Mouse (Mus musculus) A20 (cell line): ENCODE measurements at regions not wholly inside any gene's neighbourhood (a gene's known extent, or its start where the extent isn't known, plus 50 kb on each side); places are given as distances from the start of the nearest gene placed in this dataset.
"Not testable (repeated sequence)": the region's sequence is repeated elsewhere in the genome, so short reads cannot be mapped to it uniquely, and the experiment has no call there.

Experiments used
- DNase-seq: peaks from one replicate; pipeline ENCODE4 v3.0.0-alpha.2; 2011; ENCODE audit warnings: low read depth, low spot score

DNA sequence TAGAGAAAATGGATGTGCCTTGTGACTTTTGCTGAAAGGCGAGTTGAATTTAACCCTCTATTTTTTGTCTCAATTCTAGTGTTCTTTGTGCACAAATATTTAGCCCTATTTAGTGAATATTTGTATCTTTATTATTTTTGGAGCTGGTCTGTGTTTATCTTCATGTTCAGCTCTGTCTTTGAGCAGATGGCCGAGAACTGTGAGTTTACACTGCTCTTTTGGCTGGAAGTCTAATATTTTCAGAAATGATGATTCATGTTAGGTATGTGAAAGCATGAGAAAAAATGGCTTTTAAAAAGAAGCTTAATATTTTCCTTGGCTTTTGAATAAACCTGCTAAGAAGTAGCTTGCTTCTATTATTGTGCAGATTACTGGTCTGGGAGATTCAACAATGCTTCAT, 505.4 kb downstream of the Sema5a start:
- DNase-seq: no peak

DNA sequence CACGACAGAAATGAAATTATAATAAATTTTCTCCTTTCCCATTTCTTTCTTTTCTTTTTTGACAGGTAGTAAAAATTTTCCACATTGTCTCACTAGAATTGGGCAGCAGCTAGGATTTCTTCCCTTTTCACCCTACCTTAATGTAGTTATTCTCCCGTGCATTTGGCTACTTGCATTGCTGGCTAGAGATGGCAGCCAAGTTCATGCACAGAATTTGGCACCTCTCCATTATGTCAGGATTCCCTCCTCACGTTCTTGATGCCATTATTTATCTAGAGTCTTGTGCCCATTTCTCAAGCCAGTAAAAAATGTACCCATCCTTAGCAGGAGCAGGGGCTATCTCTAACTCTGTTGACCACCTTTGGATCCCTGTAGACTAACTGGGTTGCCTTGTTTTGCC, 507.4 kb downstream of the Sema5a start:
- DNase-seq: no peak

DNA sequence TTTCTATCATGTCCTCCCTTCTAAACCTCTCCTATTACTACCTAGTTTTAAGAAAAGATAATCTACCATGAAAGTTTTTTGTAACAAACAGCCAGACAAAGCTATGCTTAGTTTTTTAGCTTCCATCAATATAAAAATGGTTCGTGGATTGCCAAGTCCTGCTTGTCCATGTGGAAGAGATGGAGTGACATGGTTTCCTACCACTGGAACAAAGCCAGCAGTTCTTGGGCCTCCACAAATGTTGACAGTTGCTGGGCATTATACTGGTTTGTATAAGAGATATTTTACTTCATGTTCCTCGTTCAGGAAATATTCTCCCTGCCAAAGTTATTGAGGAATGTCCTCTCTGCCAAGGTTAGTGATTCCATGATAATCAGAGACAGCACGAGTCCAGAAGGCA, 515.5 kb downstream of the Sema5a start:
- no peak for DNase-seq

DNA sequence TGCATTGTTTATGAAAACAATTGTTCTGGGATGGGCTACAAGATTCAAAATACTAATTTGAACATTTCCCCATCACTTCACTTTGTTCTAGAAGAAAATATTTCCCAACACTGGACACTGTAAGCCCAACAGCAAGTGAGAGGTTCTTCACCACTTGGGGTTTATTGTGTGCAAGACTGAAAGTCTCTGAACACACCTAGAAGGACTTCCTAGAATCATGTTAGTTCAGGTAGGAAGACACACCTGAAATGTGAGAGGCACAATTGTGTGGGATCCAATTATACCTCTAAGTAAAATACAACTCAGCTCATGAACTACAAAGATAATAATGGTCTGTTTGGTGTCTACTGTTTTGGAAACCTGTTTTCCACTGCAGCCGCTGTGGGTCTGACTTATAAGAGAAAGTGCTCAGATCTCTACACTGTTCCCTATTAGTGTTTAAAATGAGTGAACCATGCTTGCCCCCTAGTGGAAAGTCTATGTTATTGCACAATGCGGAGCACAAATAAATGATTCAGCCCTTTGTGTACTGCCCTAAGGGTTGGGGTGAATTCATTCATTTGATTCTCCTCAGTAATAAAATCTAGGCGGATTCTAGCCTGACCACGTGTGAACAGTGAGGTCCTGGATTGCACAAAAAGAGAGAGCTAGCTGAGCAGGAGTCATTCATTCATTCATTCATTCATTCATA, 521.5 kb downstream of the Sema5a start:
- peak; percentile 13 for DNase-seq

DNA sequence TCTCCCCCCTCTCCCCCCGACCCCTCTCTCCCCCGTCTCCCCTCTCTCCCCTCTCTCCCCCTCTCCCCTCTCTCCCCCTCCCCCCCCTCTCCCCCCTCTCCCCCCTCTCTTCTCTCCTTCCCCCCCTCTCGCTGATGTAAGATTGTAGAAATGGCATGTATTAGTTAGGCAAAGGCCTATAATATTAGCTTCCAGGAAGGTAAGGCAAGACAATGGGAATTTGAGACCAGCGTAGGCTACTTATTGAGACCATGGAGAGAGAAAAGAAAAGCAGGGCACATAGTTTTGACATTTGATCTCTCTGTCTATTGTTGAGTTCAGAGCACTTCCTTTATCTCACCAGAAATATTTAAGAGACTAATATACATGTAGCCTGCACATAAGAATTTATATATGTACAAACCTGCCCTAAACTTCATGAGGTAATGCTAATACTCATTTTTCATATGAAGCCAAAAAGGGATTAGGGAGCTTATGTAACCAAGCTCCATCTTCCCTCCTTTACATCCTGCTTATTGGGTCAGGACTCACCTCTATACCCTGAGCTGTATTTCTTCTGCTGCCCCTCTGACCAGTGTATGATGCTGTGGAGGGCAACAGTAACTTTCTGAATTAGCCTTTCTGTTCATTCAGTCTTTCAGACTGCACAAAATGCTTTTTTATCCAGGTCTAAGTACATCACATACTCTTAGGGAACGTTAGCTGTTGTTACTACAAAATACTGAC, 522.3 kb downstream of the Sema5a start:
- no peak for DNase-seq

DNA sequence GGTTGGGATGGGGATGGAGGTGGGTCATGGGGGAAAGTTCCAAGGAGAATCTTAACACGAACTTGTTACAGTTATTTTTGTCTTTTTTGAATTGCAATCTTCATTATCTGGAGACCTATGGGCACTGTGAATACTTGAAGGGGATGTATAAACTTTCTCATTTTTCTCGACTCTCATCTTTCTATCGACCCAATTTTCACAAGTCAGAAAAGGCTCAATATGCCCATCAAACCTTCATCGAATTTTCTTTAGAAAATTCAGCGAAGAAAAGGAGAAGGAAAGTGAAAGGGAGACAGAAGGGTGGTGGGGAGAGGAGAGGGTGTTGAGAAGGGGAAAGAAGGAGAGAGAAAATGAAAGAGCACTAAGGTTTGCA, 533.6 kb downstream of the Sema5a start:
- DNase-seq: not testable (repeated sequence)

DNA sequence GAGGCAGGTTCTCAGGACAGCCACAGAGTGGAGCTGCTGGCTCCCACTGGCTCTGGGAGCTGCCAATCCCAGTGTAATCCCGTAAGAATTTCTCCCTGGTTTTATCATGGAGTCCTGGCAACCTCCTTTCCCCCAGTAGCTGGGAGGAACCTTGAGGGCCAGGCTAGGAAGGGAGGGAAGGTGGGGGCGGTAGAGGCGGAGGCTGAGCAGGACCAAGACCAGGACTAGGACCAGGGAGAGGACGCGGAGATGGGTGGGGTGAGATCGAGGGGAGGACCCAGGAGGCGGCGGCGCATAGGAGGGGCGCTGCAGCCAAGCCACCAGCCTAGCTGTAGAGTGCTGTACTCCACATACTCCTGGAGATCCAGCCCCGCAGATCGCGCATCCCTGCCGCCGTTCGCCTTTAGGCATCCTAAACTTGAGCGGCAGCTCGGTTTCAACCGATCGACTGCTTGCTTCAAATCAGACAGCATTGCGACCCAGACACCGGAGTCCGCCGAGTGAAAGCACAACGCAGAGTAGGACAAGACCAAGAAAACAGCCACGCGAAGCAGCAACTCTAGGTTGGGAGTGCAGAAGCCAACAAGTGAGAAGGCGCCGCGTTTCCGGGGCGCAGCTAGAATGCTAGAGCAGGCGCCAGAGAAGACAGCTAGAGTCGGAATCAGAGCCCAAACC, 534.1 kb downstream of the Sema5a start:
- DNase-seq: not testable (repeated sequence)

DNA sequence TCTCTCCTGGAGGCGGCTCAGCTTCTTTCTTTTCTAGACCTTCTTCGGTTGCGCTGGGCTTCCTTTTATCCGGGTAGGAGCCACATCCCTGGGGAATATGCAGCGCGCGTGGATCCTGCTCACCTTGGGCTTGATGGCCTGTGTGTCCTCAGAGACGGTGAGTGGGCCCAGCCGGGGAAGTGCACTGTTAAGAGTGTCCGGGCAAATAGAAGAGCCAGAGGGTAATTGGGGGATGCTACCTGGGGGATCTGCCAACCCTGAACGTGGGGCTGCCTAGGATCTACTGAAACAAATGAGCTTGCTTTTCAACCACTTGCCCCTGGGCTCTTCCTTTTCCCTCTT, 534.6 kb downstream of the Sema5a start:
- not testable (repeated sequence) for DNase-seq

DNA sequence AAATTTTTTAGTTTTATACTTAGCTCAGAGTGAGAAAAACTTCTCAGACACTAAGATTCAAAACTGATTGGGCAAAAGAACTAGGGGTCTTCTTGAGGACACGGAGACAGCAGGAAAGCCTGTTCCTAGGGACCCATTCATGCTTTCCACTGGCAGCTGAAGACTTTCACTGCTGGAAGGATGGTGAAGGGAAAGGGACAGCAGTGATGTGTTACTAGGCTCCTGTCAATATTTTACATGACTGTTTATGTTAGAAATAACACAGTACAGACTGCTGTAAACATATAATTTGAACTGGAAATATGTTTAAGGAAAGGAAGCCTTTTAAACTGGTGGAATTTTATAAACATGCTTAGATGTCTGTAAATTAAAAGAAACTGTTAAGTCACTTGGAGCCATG, 537.0 kb downstream of the Sema5a start:
- DNase-seq: not testable (repeated sequence)

DNA sequence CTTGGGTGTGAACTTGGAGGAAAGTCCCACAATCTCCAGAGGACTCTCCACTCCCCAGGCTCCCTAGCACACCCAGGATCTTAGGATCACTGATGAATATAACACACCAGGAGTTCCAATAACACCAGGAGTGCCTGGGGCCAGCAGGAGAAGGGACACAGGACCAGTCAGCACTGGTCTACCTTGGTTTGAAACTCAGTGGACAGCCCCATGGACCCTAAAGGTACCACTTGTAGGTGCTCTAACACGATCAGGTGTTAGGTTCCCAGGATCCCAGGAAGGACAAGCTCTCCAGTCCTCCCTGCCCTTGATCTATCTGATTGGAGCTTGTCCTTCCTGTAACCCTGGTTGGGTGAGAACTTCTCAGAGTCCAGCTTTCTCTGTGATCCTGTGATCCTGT, 554.6 kb downstream of the Sema5a start:
- DNase-seq: no peak

DNA sequence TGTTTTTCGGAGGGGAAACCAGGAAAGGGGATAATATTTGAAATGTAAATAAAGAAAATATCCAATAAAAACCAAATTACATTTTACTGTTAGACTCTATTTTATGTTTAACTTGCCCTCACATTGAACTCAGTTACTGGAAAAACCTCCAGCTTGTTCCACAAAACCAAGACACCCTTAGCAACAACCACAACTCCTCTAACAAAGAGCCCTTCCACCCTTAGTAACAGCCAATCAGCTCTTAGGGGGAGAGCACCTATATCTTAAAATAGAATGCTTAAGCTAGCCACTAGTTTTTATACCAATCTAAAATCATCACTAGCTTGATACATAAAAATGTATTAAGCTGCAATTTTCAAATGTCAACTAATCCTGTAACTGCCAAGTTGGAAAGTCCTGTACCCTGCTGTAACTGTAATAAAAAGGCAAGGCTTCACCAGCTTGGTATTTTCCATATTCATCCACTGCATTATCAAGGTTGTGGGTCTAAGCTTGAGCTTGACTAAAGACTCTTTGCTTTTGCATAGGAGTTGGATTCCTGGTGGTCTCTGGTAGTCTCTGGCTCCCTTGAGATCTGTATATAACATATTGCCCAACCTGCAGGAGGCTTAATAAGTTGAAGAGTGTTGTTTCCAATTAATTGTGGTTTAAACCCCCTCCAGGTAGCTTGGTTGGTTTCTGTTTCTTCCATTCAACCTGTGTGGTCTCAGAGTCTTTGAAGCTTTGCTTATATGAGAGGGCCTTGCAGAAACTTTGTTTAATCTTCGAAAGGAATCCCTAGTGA, 566.4 kb downstream of the Sema5a start:
- DNase-seq: no peak

DNA sequence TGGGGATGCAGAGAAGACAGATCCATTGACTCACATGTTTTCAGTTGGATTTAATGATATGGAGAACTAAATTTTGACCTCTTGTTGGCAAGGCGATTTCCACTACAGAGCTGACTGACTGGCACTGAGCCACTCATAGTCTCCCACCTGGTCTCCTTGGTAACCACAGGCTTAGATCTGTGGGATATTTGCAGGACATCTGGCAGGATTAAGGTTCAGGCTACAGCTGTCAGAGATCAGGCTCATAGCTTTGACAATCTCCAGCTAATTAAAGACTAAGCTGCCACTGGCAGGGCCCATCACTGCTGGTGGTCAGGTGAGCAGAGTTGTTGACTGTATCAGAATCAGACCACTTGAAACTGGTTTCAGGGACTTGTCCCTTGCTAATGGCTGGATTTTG, 595.4 kb downstream of the Sema5a start:
- DNase-seq: no peak
